Mouse (Mus musculus) gastrocnemius, postnatal 25 days (tissue): ENCODE measurements around the gene Inpp1. TPM values are rescaled to one million over a fixed set of nuclear protein-coding genes. Genes with fewer than 3 reads are reported as not detected.

Experiments used
- DNase-seq: peaks from one replicate; pipeline ENCODE4 v3.0.0; 2022
- total RNA-seq, 2 experiments: library from RNA; stranded (reverse); gene quantifications; 1 replicate in 1 of 2; 2 replicates in 1 of 2; pipeline ENCODE4 v1.2.3; 2021

Inpp1 gene
- total RNA-seq, 2 experiments from 2014 or later: 5.3 to 9.5 TPM

DNA sequence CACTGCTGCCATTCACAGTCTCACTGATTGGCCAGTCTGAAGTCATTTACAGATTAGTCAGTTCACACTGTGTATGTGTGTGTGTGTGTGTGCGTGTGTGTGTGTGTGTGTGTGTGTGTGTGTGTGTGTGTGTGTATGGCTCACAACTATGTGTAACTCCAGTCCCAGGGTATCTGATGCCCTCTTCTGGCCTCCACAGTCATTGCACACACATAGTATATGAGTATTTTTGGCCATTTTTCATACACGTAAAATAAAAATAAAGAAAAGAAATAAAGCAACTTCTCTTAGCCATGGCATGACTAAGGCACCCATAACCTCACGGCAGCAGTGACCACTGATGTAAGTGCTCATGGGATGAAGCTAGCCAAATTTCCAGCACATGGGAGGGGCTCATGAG is 23.8 kb downstream of the Inpp1 start:
- no peak for DNase-seq

- no peak for DNase-seq
Measured at GRCm38 (mm10) chr1:52792701-52793100, 24.8 kb downstream of the Inpp1 start.

GRCm38 (mm10) chr1:52787254-52787653 is 30.2 kb downstream of the Inpp1 start:
- no peak for DNase-seq

- no peak for DNase-seq
Measured at GRCm38 (mm10) chr1:52765176-52766111, 52.0 kb downstream of the Inpp1 start.

DNA sequence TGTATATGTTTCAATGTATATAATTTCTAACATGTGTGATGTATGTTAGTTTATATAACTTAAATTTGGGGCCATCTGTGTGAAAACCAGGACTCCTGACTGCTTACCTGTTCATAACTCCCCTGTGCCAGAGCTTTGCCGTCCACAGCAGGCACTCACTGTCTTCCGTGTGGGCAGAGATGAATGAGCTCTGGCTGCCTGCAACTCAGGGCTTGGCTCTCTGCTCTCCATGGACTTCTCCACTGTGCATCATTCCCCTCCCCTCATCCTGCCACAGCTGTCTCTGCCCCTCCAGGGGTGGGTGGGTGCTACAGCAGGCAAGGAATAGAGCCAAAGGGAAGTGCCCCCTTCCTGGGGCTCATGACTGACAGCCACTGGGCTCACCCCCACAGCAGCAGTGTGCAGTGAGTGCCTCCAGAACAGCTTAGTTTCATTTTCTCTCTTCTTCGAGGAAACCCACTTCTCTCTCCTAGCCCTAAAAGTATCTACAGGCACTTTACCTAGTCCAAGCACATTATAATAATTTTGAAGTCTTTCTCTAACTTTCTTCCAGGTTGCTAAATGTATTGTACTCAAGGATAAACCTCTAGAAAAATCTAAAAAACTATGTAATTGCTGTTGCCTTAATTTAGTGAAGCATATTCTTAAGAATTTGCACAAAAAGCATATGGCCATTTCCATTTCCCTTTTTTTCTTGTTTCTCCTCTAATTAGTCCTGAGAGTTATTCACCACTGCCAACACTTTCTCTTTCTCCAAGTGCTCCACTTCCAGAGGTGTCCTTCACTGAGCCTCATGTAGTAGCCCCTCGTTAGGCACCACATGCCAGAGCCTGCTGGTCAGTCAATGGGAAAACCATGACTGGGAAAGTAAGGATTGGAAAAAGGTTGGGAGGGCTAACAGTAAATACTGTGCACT is 53.3 kb downstream of the Inpp1 start:
- no peak for DNase-seq

GRCm38 (mm10) chr1:52758174-52758573 is 59.3 kb downstream of the Inpp1 start:
- DNase-seq: no peak

- DNase-seq: no peak
Measured at GRCm38 (mm10) chr1:52754331-52754730, 63.2 kb downstream of the Inpp1 start.

DNA sequence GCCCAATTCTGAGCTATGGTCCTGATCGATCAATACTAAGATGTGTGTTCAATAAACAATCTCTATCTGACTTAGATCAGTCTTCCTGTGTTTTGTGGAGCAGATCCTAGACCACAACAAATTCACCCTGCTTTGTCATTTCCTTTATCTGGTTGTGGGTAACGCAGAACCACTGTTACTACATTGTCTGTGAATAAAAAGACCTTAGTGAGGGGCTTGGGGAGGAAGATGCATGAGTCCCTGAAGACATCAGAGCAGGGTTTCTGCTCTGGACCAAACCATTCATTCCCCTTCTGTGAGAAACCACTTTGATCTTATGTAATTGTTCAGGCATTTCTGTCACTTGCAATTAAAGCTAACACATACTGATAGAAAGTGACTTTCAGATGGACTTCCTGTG is 63.7 kb downstream of the Inpp1 start:
- DNase-seq: no peak

DNA sequence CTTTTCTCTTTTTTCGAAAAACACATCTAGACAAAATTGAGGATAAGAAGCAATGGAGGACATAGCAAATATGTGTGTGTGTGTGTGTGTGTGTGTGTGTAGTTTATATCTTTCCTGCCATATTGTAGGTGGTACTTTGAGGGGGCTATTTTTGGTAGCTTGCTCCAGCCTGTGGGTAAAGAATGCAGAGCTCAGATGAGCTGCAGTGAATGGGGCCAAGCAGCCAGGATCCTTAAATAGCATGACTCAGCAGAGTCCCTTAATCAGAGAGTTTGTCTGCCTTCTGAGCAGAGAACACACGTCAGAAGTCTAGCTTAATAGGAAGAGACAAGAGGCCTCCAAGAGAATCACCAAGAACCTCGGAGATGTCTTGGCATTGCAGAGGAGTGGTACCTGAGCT is 64.8 kb downstream of the Inpp1 start:
- DNase-seq: no peak

- no peak for DNase-seq
Measured at GRCm38 (mm10) chr1:52751634-52752033, 65.9 kb downstream of the Inpp1 start.

DNA sequence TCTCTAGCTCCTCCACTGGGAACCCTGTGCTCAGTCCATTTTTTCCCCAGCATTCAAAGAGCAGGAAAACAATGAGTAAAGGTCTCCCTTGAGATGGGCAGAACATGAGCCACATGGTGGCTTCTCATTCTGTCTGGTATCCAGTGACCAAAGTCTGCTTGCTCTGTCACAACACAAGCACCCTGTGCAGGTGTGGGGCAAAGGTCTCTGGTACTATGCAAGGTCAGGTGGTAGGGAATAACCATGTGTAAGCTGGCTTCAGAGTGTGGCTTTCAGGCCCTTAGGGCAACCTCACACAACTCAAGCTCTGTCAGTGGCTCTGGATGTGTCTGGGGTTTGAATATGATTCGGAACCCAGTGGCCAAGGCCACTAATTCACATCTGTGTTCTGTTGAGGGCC is 67.5 kb downstream of the Inpp1 start:
- DNase-seq: no peak

DNA sequence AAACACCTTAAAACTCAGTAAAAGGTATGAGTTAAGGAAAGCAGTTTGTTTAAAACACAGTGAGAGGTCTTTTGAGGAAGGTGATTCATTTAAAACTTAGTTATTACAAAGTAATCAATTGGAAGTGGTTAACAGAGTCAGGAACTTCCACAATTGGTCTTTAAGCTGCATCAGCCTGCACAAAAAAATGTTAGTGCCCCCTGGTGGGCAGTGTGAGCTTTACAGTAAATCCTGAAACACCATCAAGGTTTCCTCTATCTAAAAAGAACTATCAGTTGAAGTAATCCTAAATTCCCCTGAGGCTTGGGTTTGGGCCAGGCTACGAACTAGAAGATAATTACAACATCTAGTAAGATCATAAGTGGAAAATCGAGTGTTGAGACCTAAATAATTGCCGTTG is 69.2 kb downstream of the Inpp1 start:
- DNase-seq: peak; percentile 15

- no peak for DNase-seq
Measured at GRCm38 (mm10) chr1:52742567-52742966, 74.9 kb downstream of the Inpp1 start.

Other genes starting within 250 kb of the Inpp1 start
- under 1 TPM; 0.51 TPM for gene Nemp2, start 187.0 kb downstream of the Inpp1 start, total RNA-seq
- gene Mfsd6, start 90.2 kb downstream of the Inpp1 start, total RNA-seq: 1 to 10 TPM; 6.3 to 6.5 TPM
- 10 to 100 TPM; 35.9 to 37.8 TPM for gene Hibch, start 27.2 kb upstream of the Inpp1 start, total RNA-seq
- gene 1700019D03Rik, start 202.5 kb upstream of the Inpp1 start, total RNA-seq: 1 to 10 TPM; 1.0 to 2.1 TPM
- 10 to 100 TPM; 29.6 to 38.9 TPM for gene Mstn, start 244.0 kb upstream of the Inpp1 start, total RNA-seq